8 mouse cellular contexts compared by ENCODE assay signal in genomic region chr6:122874720-122875389, GRCm38 (mm10). TPM values are rescaled to one million over a fixed set of nuclear protein-coding genes. Genes with fewer than 3 reads are reported as not detected.
A peak's percentile ranks its signal among the peaks of the same experiment; 100 is the strongest.
DNase-seq lines count a peak whose midpoint lies in the region; ATAC-seq and TF ChIP-seq lines count a peak whose summit lies in the region.

No protein-coding gene starts in this region.

- no peak for DNase-seq in lung, adult 2 months
- no peak for DNase-seq in lung, postnatal 14 days
- DNase-seq in forebrain, postnatal 0 days: no peak
- DNase-seq in liver, postnatal 0 days: peak; percentile 69
- DNase-seq in splenic B cell, adult 2 months (ENCODE audit: low read depth, low spot score): peak; percentile 59
- no peak for DNase-seq in urinary bladder, adult 2 months (ENCODE audit: low spot score)
- DNase-seq in adrenal gland, adult 2 months: no peak

- H3K27ac ChIP-seq in brown adipose tissue, adult 24 weeks (replicated peaks; ENCODE audit: low read depth, low read length): peak overlapping the region; percentile 60
- H3K27ac ChIP-seq in forebrain, postnatal 0 days (ENCODE audit: low read depth, low read length): peak overlapping the region; percentile 94
- H3K27ac ChIP-seq in liver, postnatal 0 days (ENCODE audit: low read depth): peak overlapping the region; percentile 91

- no peaks in the 10 kb centered on the region for H3K9me3 ChIP-seq in forebrain, postnatal 0 days (ENCODE audit: low read length)
- H3K9me3 ChIP-seq in liver, postnatal 0 days (ENCODE audit: low read length): no peaks in the 10 kb centered on the region

- peak; percentile 83 for ATAC-seq in forebrain, postnatal 0 days
- peak; percentile 78 for ATAC-seq in liver, postnatal 0 days

- H3K36me3 ChIP-seq in forebrain, postnatal 0 days (ENCODE audit: insufficient read depth): peaks cover 8% of the 10 kb centered on the region; the same call in 1 of the 2 replicates
- peaks cover 17% of the 10 kb centered on the region for H3K36me3 ChIP-seq in liver, postnatal 0 days (replicated peaks; ENCODE audit: insufficient read depth, low read length)
- H3K36me3 ChIP-seq in splenic B cell, adult 2 months (ENCODE audit: control insufficient read depth, insufficient read depth, low read length, poor library complexity, severe bottlenecking): peaks cover 3% of the 10 kb centered on the region; the same call in 1 of the 2 replicates

- H3K9ac ChIP-seq in forebrain, postnatal 0 days: peak overlapping the region; percentile 88
- H3K9ac ChIP-seq in liver, postnatal 0 days (replicated peaks): peak overlapping the region; percentile 90

- whole genome bisulfite sequencing in lung, adult 2 months: under 1% methylated on average over 31 of the region's 31 CpGs
- WGBS in forebrain, postnatal 0 days: 1% methylated on average over 31 of the region's 31 CpGs
- WGBS in liver, postnatal 0 days (ENCODE audit: insufficient replicate concordance): 1% methylated on average over 31 of the region's 31 CpGs

- no peak for TF ChIP-seq EP300 in liver, postnatal 0 days (IDR thresholded peaks at IDR 0.05; ENCODE audit: low read depth)

- H3K4me2 ChIP-seq in forebrain, postnatal 0 days (ENCODE audit: low read depth): peak overlapping the region; percentile 50
- H3K4me2 ChIP-seq in liver, postnatal 0 days (ENCODE audit: low read depth, low read length): peak overlapping the region; percentile 80

- TF ChIP-seq CTCF in lung, adult 2 months (IDR thresholded peaks at IDR 0.05; ENCODE audit: insufficient read depth, low read length): no peak
- no peak for TF ChIP-seq CTCF in forebrain, postnatal 0 days (IDR thresholded peaks at IDR 0.05; ENCODE audit: low read depth)
- TF ChIP-seq CTCF in liver, postnatal 0 days (IDR thresholded peaks at IDR 0.05; ENCODE audit: low read depth): no peak

- H3K4me1 ChIP-seq in lung, adult 2 months (ENCODE audit: control insufficient read depth, insufficient read depth, low read length): peaks cover 11% of the 10 kb centered on the region
- H3K4me1 ChIP-seq in brown adipose tissue, adult 24 weeks (ENCODE audit: control insufficient read depth, insufficient read depth, insufficient read length, low read length): peaks cover 4% of the 10 kb centered on the region
- H3K4me1 ChIP-seq in forebrain, postnatal 0 days (ENCODE audit: insufficient read depth): peaks cover 6% of the 10 kb centered on the region
- peaks cover 24% of the 10 kb centered on the region; the same call in 1 of the 2 replicates for H3K4me1 ChIP-seq in liver, postnatal 0 days (ENCODE audit: insufficient read depth)

- no peaks in the 10 kb centered on the region for H3K27me3 ChIP-seq in forebrain, postnatal 0 days (ENCODE audit: insufficient read depth, low read length)
- H3K27me3 ChIP-seq in liver, postnatal 0 days (ENCODE audit: insufficient read depth, low read length): no peaks in the 10 kb centered on the region
- no peaks in the 10 kb centered on the region for H3K27me3 ChIP-seq in splenic B cell, adult 2 months (ENCODE audit: control insufficient read depth, insufficient read depth, low read length, poor library complexity, severe bottlenecking)

- peak overlapping the region; percentile 99 for H3K4me3 ChIP-seq in lung, adult 2 months (replicated peaks; ENCODE audit: extremely low read depth, low read depth, low read length)
- H3K4me3 ChIP-seq in brown adipose tissue, adult 24 weeks (ENCODE audit: insufficient read depth, low read depth, low read length): peak overlapping the region; percentile 83
- H3K4me3 ChIP-seq in forebrain, postnatal 0 days (ENCODE audit: low read depth, low read length): peak overlapping the region; percentile 97
- peak overlapping the region; percentile 99 for H3K4me3 ChIP-seq in liver, postnatal 0 days (ENCODE audit: low read depth, low read length)

- no peak for TF ChIP-seq POLR2A in lung, adult 2 months (IDR thresholded peaks at IDR 0.05; ENCODE audit: borderline replicate concordance, extremely low read depth, low read depth, low read length)

RNA-seq across cellular contexts. Expression of gene Necap1, which starts 0.6 kb away (rescaled TPM):
- polyA plus RNA-seq in lung, adult 2 months (2012; rRNA removed): 11.5 and 16.7 TPM in 2 replicates
- 16.3 and 20.4 TPM in 2 replicates for polyA plus RNA-seq in brown adipose tissue, adult 24 weeks (2012; ENCODE audit: insufficient read depth, insufficient read length, missing spikeins)
- 131 and 146 TPM in 2 replicates for total RNA-seq in forebrain, postnatal 0 days (2014; rRNA removed)
- polyA plus RNA-seq in forebrain, postnatal 0 days (2015; fragmentation: Nextera tagmentation; extraction: Ambion mirVana): 134 and 152 TPM in 2 replicates
- 18.5 and 19.6 TPM in 2 replicates for polyA plus RNA-seq in liver, postnatal 0 days (2015; fragmentation: Nextera tagmentation; extraction: Ambion mirVana)
- polyA plus RNA-seq in urinary bladder, adult 2 months (2012; rRNA removed): 25.5 and 33.1 TPM in 2 replicates
- total RNA-seq in adrenal gland, adult 2 months (2021): 10 to 100 TPM; 51.3 to 55.3 TPM
- polyA plus RNA-seq in adrenal gland, adult 2 months (2012; rRNA removed): 10.7 and 12.4 TPM in 2 replicates

RNA-seq across cellular contexts. Expression of gene C3ar1, which starts 18.9 kb away (rescaled TPM):
- polyA plus RNA-seq in lung, adult 2 months (2012; rRNA removed): 1.9 and 3.7 TPM in 2 replicates
- 3.3 and 4.4 TPM in 2 replicates for polyA plus RNA-seq in brown adipose tissue, adult 24 weeks (2012; ENCODE audit: insufficient read depth, insufficient read length, missing spikeins)
- total RNA-seq in forebrain, postnatal 0 days (2014; rRNA removed): 1.5 and 2.3 TPM in 2 replicates
- polyA plus RNA-seq in forebrain, postnatal 0 days (2015; fragmentation: Nextera tagmentation; extraction: Ambion mirVana): 1.7 and 1.8 TPM in 2 replicates
- polyA plus RNA-seq in liver, postnatal 0 days (2015; fragmentation: Nextera tagmentation; extraction: Ambion mirVana): 1.8 and 2.1 TPM in 2 replicates
- 6.4 TPM in 2 replicates for polyA plus RNA-seq in urinary bladder, adult 2 months (2012; rRNA removed)
- 1 to 10 TPM; 2.6 to 6.7 TPM for total RNA-seq in adrenal gland, adult 2 months (2021)
- polyA plus RNA-seq in adrenal gland, adult 2 months (2012; rRNA removed): 2.7 and 3.0 TPM in 2 replicates

RNA-seq across cellular contexts. Expression of gene Clec4a1, which starts 46.8 kb away (rescaled TPM):
- 2.3 and 4.9 TPM in 2 replicates for polyA plus RNA-seq in lung, adult 2 months (2012; rRNA removed)
- 6.4 and 8.5 TPM in 2 replicates for polyA plus RNA-seq in brown adipose tissue, adult 24 weeks (2012; ENCODE audit: insufficient read depth, insufficient read length, missing spikeins)
- total RNA-seq in forebrain, postnatal 0 days (2014; rRNA removed): 1.0 and 2.1 TPM in 2 replicates
- 1.8 and 2.3 TPM in 2 replicates for polyA plus RNA-seq in forebrain, postnatal 0 days (2015; fragmentation: Nextera tagmentation; extraction: Ambion mirVana)
- 6.4 TPM in 2 replicates for polyA plus RNA-seq in liver, postnatal 0 days (2015; fragmentation: Nextera tagmentation; extraction: Ambion mirVana)
- 11.0 and 11.4 TPM in 2 replicates for polyA plus RNA-seq in urinary bladder, adult 2 months (2012; rRNA removed)
- 1 to 10 TPM; 2.6 to 3.5 TPM for total RNA-seq in adrenal gland, adult 2 months (2021)
- 0.33 and 0.42 TPM in 2 replicates for polyA plus RNA-seq in adrenal gland, adult 2 months (2012; rRNA removed)

RNA-seq across cellular contexts. Expression of gene Foxj2, which starts 55.1 kb away (rescaled TPM):
- 16.5 and 19.9 TPM in 2 replicates for polyA plus RNA-seq in lung, adult 2 months (2012; rRNA removed)
- polyA plus RNA-seq in brown adipose tissue, adult 24 weeks (2012; ENCODE audit: insufficient read depth, insufficient read length, missing spikeins): 7.6 and 10.5 TPM in 2 replicates
- total RNA-seq in forebrain, postnatal 0 days (2014; rRNA removed): 16.3 and 23.4 TPM in 2 replicates
- 6.7 and 8.1 TPM in 2 replicates for polyA plus RNA-seq in forebrain, postnatal 0 days (2015; fragmentation: Nextera tagmentation; extraction: Ambion mirVana)
- polyA plus RNA-seq in liver, postnatal 0 days (2015; fragmentation: Nextera tagmentation; extraction: Ambion mirVana): 1.0 and 1.2 TPM in 2 replicates
- polyA plus RNA-seq in urinary bladder, adult 2 months (2012; rRNA removed): 7.2 and 15.7 TPM in 2 replicates
- 10 to 100 TPM; 20.0 to 24.4 TPM for total RNA-seq in adrenal gland, adult 2 months (2021)
- 12.4 and 14.8 TPM in 2 replicates for polyA plus RNA-seq in adrenal gland, adult 2 months (2012; rRNA removed)

Comparison
In these comparisons a context has a peak if more than half of its experiments do, and no peak if none do; other contexts are left out.
1. DNase-seq: peak in liver, postnatal 0 days (single experiment) and splenic B cell, adult 2 months (single experiment); none in lung, adult 2 months (single experiment), lung, postnatal 14 days (single experiment), forebrain, postnatal 0 days (single experiment), urinary bladder, adult 2 months (single experiment) and adrenal gland, adult 2 months (single experiment).
2. Peak in every context shown above with its lines, with median percentiles within 50 percentile points of each other: H3K4me3 ChIP-seq and H3K27ac ChIP-seq.